Mouse (Mus musculus): Measurements from ENCODE around the gene 4930469K13Rik.

DNA sequence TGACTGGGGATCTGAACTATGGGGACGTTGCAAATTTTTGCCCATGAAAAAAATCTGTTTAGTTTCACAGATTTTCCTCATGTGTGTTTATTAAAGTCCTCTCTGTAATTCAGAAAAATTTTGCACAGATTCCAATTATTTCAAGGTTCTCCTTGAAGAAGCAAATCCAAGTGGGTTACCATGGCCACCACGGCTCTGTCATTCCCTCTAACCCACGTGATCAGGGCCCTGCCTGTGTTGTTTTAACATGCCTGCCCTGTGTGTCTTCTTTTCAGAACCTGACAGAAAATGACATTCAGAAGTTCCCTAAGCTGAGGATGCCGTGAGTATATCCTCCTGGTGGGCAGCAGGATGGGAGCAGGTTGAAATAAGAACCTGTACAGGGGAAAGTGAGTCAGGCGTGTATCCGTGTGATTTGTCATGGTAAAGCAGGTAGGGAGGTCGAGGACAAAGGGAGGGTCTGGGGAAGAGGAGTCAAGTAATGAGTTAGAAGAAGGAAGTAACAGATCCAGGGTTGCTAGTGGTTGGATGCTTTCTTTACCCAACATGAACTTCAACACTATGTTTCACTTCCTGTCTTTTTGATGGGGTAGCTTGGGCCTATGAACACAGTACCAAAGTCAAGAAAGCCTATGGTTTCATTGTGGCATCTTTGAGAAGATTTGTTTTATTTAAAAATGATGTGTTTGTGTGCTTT is 44.2 kb downstream of the 4930469K13Rik start:
- no peak for TF ChIP-seq ZNF384 (IDR thresholded peaks at IDR 0.05; ENCODE audit: low read depth, low read length)
- TF ChIP-seq SMC3 (IDR thresholded peaks at IDR 0.05; ENCODE audit: low read depth, low read length): no peak
- TF ChIP-seq CHD2 (IDR thresholded peaks at IDR 0.05; ENCODE audit: low read length): no peak
- TF ChIP-seq CTCF (IDR thresholded peaks at IDR 0.05 in 2 of 3, conservative IDR thresholded peaks at IDR 0.05 in 1 of 3; ENCODE audit: control insufficient read depth in 1 of 3, insufficient read depth in 1 of 3, low read depth in 2 of 3, low read length in 3 of 3, poor library complexity in 1 of 3, severe bottlenecking in 1 of 3): no peak
- TF ChIP-seq RCOR1 (IDR thresholded peaks at IDR 0.05; ENCODE audit: low read depth, low read length): no peak
- TF ChIP-seq SIN3A (IDR thresholded peaks at IDR 0.05; ENCODE audit: low read length): no peak
- no peak for TF ChIP-seq MXI1 (IDR thresholded peaks at IDR 0.05; ENCODE audit: low read depth, low read length)
- no peak for TF ChIP-seq USF1 (IDR thresholded peaks at IDR 0.05; ENCODE audit: low read depth, low read length)
- no peak for TF ChIP-seq USF2 (IDR thresholded peaks at IDR 0.05; ENCODE audit: borderline replicate concordance in 1 of 2, insufficient read depth in 1 of 2, low read depth in 1 of 2, low read length in 2 of 2)
- TF ChIP-seq POLR2A (IDR thresholded peaks at IDR 0.05; ENCODE audit: control insufficient read depth in 1 of 2, insufficient read depth in 1 of 2, low read depth in 1 of 2, low read length in 2 of 2, poor library complexity in 1 of 2): no peak
- TF ChIP-seq HCFC1 (IDR thresholded peaks at IDR 0.05; ENCODE audit: low read depth, low read length): no peak
- no peak for TF ChIP-seq NRF1 (IDR thresholded peaks at IDR 0.05; ENCODE audit: insufficient read depth, low read depth, low read length, poor library complexity, severe bottlenecking)
- TF ChIP-seq MAX (IDR thresholded peaks at IDR 0.05; ENCODE audit: low read length): no peak
- TF ChIP-seq MEF2A (IDR thresholded peaks at IDR 0.05; ENCODE audit: extremely low read depth, insufficient replicate concordance, low read depth, low read length, poor library complexity, severe bottlenecking): no peak

Measured in MEL (cell line).